Comparison of ENCODE assay signal across 9 mouse cellular contexts in genomic region chr11:88993625-88994024, GRCm38 (mm10). TPM values are rescaled to one million over a fixed set of nuclear protein-coding genes. Genes with fewer than 3 reads are reported as not detected.
DNase-seq lines count a peak whose midpoint lies in the region; ATAC-seq and TF ChIP-seq lines count a peak whose summit lies in the region.
"Had no signal": no experiment of that assay in that cellular context is flagged by ENCODE, and none has a peak within 500 bp of the region (broad histone marks: within the 10 kb centered on the region; RNA-seq: fewer than 3 reads in every experiment).

No protein-coding gene starts in this region.

- H3K27ac ChIP-seq in embryonic facial prominence, embryonic 11.5 days (replicated peaks; ENCODE audit: low read depth, low read length): no peak overlapping the region
- H3K27ac ChIP-seq in intestine, embryonic 15.5 days: no peak overlapping the region
- no peak overlapping the region for H3K27ac ChIP-seq in liver, embryonic 13.5 days
- no peak overlapping the region for H3K27ac ChIP-seq in forebrain, embryonic 16.5 days (ENCODE audit: low read length)

- in situ Hi-C loops in Patski (cut with MboI; ENCODE audit: low pct_unique_long_range_greater_than_20kb): no loop called here

- peak; percentile 53 for DNase-seq in layer of hippocampus, adult 11-12 months (ENCODE audit: low spot score)
- DNase-seq in layer of hippocampus, postnatal 36 days: no peak
- DNase-seq in Patski (ENCODE audit: low read depth, low spot score): no peak
- peak; percentile 67 for DNase-seq in embryonic facial prominence, embryonic 11.5 days (ENCODE audit: low spot score)
- DNase-seq in liver, embryonic 13.5 days: peak; percentile 48
- DNase-seq in right cerebral cortex, adult 2 months (ENCODE audit: low spot score in 2 of 2): peak; percentile 43 to 47

- H3K4me3 ChIP-seq in embryonic facial prominence, embryonic 11.5 days (ENCODE audit: low read depth, low read length): no peak overlapping the region
- H3K4me3 ChIP-seq in intestine, embryonic 15.5 days (replicated peaks): no peak overlapping the region
- H3K4me3 ChIP-seq in liver, embryonic 13.5 days (replicated peaks): no peak overlapping the region
- no peak overlapping the region for H3K4me3 ChIP-seq in forebrain, embryonic 16.5 days (replicated peaks; ENCODE audit: low read length)

- 12% methylated on average over 5 of the region's 5 CpGs for WGBS in embryonic facial prominence, embryonic 11.5 days
- WGBS in intestine, embryonic 15.5 days: 23% methylated on average over 5 of the region's 5 CpGs
- 16% methylated on average over 5 of the region's 5 CpGs for WGBS in liver, embryonic 13.5 days (ENCODE audit: insufficient replicate concordance)
- WGBS in forebrain, embryonic 16.5 days: 12% methylated on average over 5 of the region's 5 CpGs

- H3K9ac ChIP-seq in embryonic facial prominence, embryonic 11.5 days (replicated peaks; ENCODE audit: low read length): no peak overlapping the region
- no peak overlapping the region for H3K9ac ChIP-seq in intestine, embryonic 15.5 days
- H3K9ac ChIP-seq in liver, embryonic 13.5 days: no peak overlapping the region
- no peak overlapping the region for H3K9ac ChIP-seq in forebrain, embryonic 16.5 days (replicated peaks; ENCODE audit: low read depth, low read length)

- H3K9me3 ChIP-seq in embryonic facial prominence, embryonic 11.5 days (replicated peaks; ENCODE audit: control insufficient read depth, low read length): no peaks in the 10 kb centered on the region
- H3K9me3 ChIP-seq in intestine, embryonic 15.5 days: no peaks in the 10 kb centered on the region
- no peaks in the 10 kb centered on the region for H3K9me3 ChIP-seq in liver, embryonic 13.5 days (replicated peaks)
- no peaks in the 10 kb centered on the region for H3K9me3 ChIP-seq in forebrain, embryonic 16.5 days (ENCODE audit: control insufficient read depth, low read length)

- CTCF ChIA-PET in Patski (lab: Charles Lee): interaction anchor here (1.0 to 8.0 kb wide), 17 partner anchors 10 to 77 kb away, joined by 3 to 58 read pairs (median 5); no protein-coding TSS in a partner anchor

- no peak overlapping the region for H3K4me2 ChIP-seq in embryonic facial prominence, embryonic 11.5 days (ENCODE audit: low read depth, low read length)
- H3K4me2 ChIP-seq in intestine, embryonic 15.5 days (replicated peaks): no peak overlapping the region
- no peak overlapping the region for H3K4me2 ChIP-seq in liver, embryonic 13.5 days
- H3K4me2 ChIP-seq in forebrain, embryonic 16.5 days (ENCODE audit: low read length): no peak overlapping the region

- POLR2A ChIA-PET in Patski (lab: Charles Lee): interaction anchor here (0.6 kb wide), 1 partner anchor 16 kb away, joined by 4 read pairs; no protein-coding TSS in a partner anchor

- no peaks in the 10 kb centered on the region for H3K36me3 ChIP-seq in embryonic facial prominence, embryonic 11.5 days (replicated peaks; ENCODE audit: control insufficient read depth, insufficient read depth, low read depth, low read length)
- no peaks in the 10 kb centered on the region for H3K36me3 ChIP-seq in intestine, embryonic 15.5 days
- H3K36me3 ChIP-seq in liver, embryonic 13.5 days: peaks cover 8% of the 10 kb centered on the region; the same call in 1 of the 2 replicates
- peaks cover 9% of the 10 kb centered on the region; the same call in 1 of the 2 replicates for H3K36me3 ChIP-seq in forebrain, embryonic 16.5 days (ENCODE audit: control insufficient read depth, insufficient read depth)

- H3K4me1 ChIP-seq in embryonic facial prominence, embryonic 11.5 days (ENCODE audit: control insufficient read depth, insufficient read depth, low read length): no peaks in the 10 kb centered on the region
- peaks cover 8% of the 10 kb centered on the region; the same call in 1 of the 2 replicates for H3K4me1 ChIP-seq in intestine, embryonic 15.5 days (replicated peaks)
- H3K4me1 ChIP-seq in liver, embryonic 13.5 days (replicated peaks): peaks cover 34% of the 10 kb centered on the region
- no peaks in the 10 kb centered on the region for H3K4me1 ChIP-seq in forebrain, embryonic 16.5 days (replicated peaks; ENCODE audit: control insufficient read depth, insufficient read depth, low read length)

- peak; percentile 85 for TF ChIP-seq CTCF in Patski (IDR thresholded peaks at IDR 0.05)

- peak; percentile 79 for ATAC-seq in Patski
- no peak for ATAC-seq in embryonic facial prominence, embryonic 11.5 days (replicated peaks; ENCODE audit: insufficient number of reproducible peaks, low FRiP score, low TSS enrichment, low read depth)
- peak; percentile 52 for ATAC-seq in intestine, embryonic 15.5 days
- ATAC-seq in liver, embryonic 13.5 days (ENCODE audit: low read depth): peak; percentile 44; the same call in 1 of the 2 replicates
- no peak for ATAC-seq in forebrain, embryonic 16.5 days

- no peaks in the 10 kb centered on the region for H3K27me3 ChIP-seq in Patski
- H3K27me3 ChIP-seq in embryonic facial prominence, embryonic 11.5 days (ENCODE audit: control insufficient read depth, insufficient read depth, low read length): no peaks in the 10 kb centered on the region
- H3K27me3 ChIP-seq in intestine, embryonic 15.5 days (replicated peaks): no peaks in the 10 kb centered on the region
- H3K27me3 ChIP-seq in liver, embryonic 13.5 days: no peaks in the 10 kb centered on the region
- peaks cover under 1% of the 10 kb centered on the region; the same call in 1 of the 2 replicates for H3K27me3 ChIP-seq in forebrain, embryonic 16.5 days (replicated peaks; ENCODE audit: control insufficient read depth, insufficient read depth, low read length)

RNA-seq across cellular contexts. Expression of gene Trim25, which starts 5.6 kb away (rescaled TPM):
- total RNA-seq in layer of hippocampus, postnatal 36 days (2021): 1 to 10 TPM; 3.4 to 4.5 TPM
- 12.9 TPM for polyA plus RNA-seq in Patski (2021)
- polyA plus RNA-seq in embryonic facial prominence, embryonic 11.5 days (2014; fragmentation: Nextera tagmentation; extraction: Ambion mirVana): 2.6 and 2.9 TPM in 2 replicates
- polyA plus RNA-seq in intestine, embryonic 15.5 days (2015; fragmentation: Nextera tagmentation; extraction: Ambion mirVana): 27.8 and 29.0 TPM in 2 replicates
- 18.0 and 20.6 TPM in 2 replicates for polyA plus RNA-seq in liver, embryonic 13.5 days (2015; fragmentation: Nextera tagmentation; extraction: Ambion mirVana)
- polyA plus RNA-seq in forebrain, embryonic 16.5 days (2015; fragmentation: Nextera tagmentation; extraction: Ambion mirVana): 3.7 and 3.8 TPM in 2 replicates

RNA-seq across cellular contexts. Expression of gene Coil, which starts 23.6 kb away (rescaled TPM):
- total RNA-seq in layer of hippocampus, postnatal 36 days (2021): 10 to 100 TPM; 17.5 to 19.4 TPM
- polyA plus RNA-seq in Patski (2021): 9.7 TPM
- 22.2 and 24.3 TPM in 2 replicates for polyA plus RNA-seq in embryonic facial prominence, embryonic 11.5 days (2014; fragmentation: Nextera tagmentation; extraction: Ambion mirVana)
- polyA plus RNA-seq in intestine, embryonic 15.5 days (2015; fragmentation: Nextera tagmentation; extraction: Ambion mirVana): 12.4 and 13.9 TPM in 2 replicates
- 5.6 and 7.1 TPM in 2 replicates for polyA plus RNA-seq in liver, embryonic 13.5 days (2015; fragmentation: Nextera tagmentation; extraction: Ambion mirVana)
- 27.1 and 28.1 TPM in 2 replicates for polyA plus RNA-seq in forebrain, embryonic 16.5 days (2015; fragmentation: Nextera tagmentation; extraction: Ambion mirVana)

RNA-seq across cellular contexts. Expression of gene Elobl, which starts 26.9 kb away (rescaled TPM):
- total RNA-seq in layer of hippocampus, postnatal 36 days (2021): not detected
- 1.4 TPM for polyA plus RNA-seq in Patski (2021)
- not detected in 2 replicates for polyA plus RNA-seq in embryonic facial prominence, embryonic 11.5 days (2014; fragmentation: Nextera tagmentation; extraction: Ambion mirVana)
- not detected in 2 replicates for polyA plus RNA-seq in intestine, embryonic 15.5 days (2015; fragmentation: Nextera tagmentation; extraction: Ambion mirVana)
- not detected in 2 replicates for polyA plus RNA-seq in liver, embryonic 13.5 days (2015; fragmentation: Nextera tagmentation; extraction: Ambion mirVana)
- polyA plus RNA-seq in forebrain, embryonic 16.5 days (2015; fragmentation: Nextera tagmentation; extraction: Ambion mirVana): not detected in 2 replicates
- total RNA-seq: left cerebral cortex, postnatal 10 days had no signal

RNA-seq across cellular contexts. Expression of gene Scpep1, which starts 38.4 kb away (rescaled TPM):
- total RNA-seq in layer of hippocampus, postnatal 36 days (2021): 10 to 100 TPM; 12.9 to 13.1 TPM
- polyA plus RNA-seq in Patski (2021): 202 TPM
- 81.7 and 84.3 TPM in 2 replicates for polyA plus RNA-seq in embryonic facial prominence, embryonic 11.5 days (2014; fragmentation: Nextera tagmentation; extraction: Ambion mirVana)
- 131 and 142 TPM in 2 replicates for polyA plus RNA-seq in intestine, embryonic 15.5 days (2015; fragmentation: Nextera tagmentation; extraction: Ambion mirVana)
- polyA plus RNA-seq in liver, embryonic 13.5 days (2015; fragmentation: Nextera tagmentation; extraction: Ambion mirVana): 40.4 and 47.1 TPM in 2 replicates
- 33.7 and 36.2 TPM in 2 replicates for polyA plus RNA-seq in forebrain, embryonic 16.5 days (2015; fragmentation: Nextera tagmentation; extraction: Ambion mirVana)

Comparison
In these comparisons a context has a peak if more than half of its experiments do, and no peak if none do; other contexts are left out.
1. DNase-seq: peak in layer of hippocampus, adult 11-12 months (single experiment), embryonic facial prominence, embryonic 11.5 days (single experiment), liver, embryonic 13.5 days (single experiment) and right cerebral cortex, adult 2 months (2 of 2); none in layer of hippocampus, postnatal 36 days (0 of 2) and Patski (single experiment).
2. ATAC-seq: peak in Patski (single experiment), intestine, embryonic 15.5 days (single experiment) and liver, embryonic 13.5 days (single experiment); none in embryonic facial prominence, embryonic 11.5 days (single experiment) and forebrain, embryonic 16.5 days (single experiment).